Mouse (Mus musculus) forebrain, embryonic 11.5 days (tissue): Measurements from ENCODE around the gene Jmjd7. TPM values are rescaled to one million over a fixed set of nuclear protein-coding genes. Genes with fewer than 3 reads are reported as not detected.
A peak's percentile ranks its signal among the peaks of the same experiment; 100 is the strongest.

Experiments used
- ATAC-seq: fragments of 200-750 bp; cut with Nextera tagmentation; replicated peaks from 2 replicates; pipeline ENCODE4 v1.8.0; 2017; ENCODE audit warnings: moderate TSS enrichment; ENCODE audit not compliant: low FRiP score
- DNase-seq: peaks from one replicate; pipeline ENCODE4 v3.0.0-alpha.2; 2017; ENCODE audit warnings: low spot score
- H3K27ac ChIP-seq: fragments of 300-500 bp; sonication (generic); 2 replicates; pipeline ENCODE4 v1.5.1; 2014; ENCODE audit warnings: low read depth, low read length
- H3K27me3 ChIP-seq: fragments of 300-500 bp; sonication (generic); 2 replicates; pipeline ENCODE4 v1.6.1; 2014; ENCODE audit warnings: mild to moderate bottlenecking, low read length, mixed read lengths; ENCODE audit not compliant: control insufficient read depth, insufficient read depth
- H3K36me3 ChIP-seq: fragments of 300-500 bp; sonication (generic); 2 replicates; pipeline ENCODE4 v1.6.1; 2014; ENCODE audit warnings: mild to moderate bottlenecking, low read length, moderate library complexity, mixed read lengths; ENCODE audit not compliant: control insufficient read depth, insufficient read depth
- H3K4me1 ChIP-seq: fragments of 300-500 bp; sonication (generic); replicated peaks from 2 replicates; pipeline ENCODE4 v1.6.1; 2014; ENCODE audit warnings: low read length, mixed read lengths; ENCODE audit not compliant: control insufficient read depth, insufficient read depth
- H3K4me2 ChIP-seq: fragments of 300-500 bp; sonication (generic); 2 replicates; pipeline ENCODE4 v1.6.1; 2014; ENCODE audit warnings: low read depth, mild to moderate bottlenecking, low read length, moderate library complexity, mixed read lengths; ENCODE audit not compliant: severe bottlenecking
- H3K4me3 ChIP-seq: fragments of 300-500 bp; sonication (generic); 2 replicates; pipeline ENCODE4 v1.5.1; 2014; ENCODE audit warnings: low read depth, low read length
- H3K9ac ChIP-seq: fragments of 300-500 bp; sonication (generic); 2 replicates; pipeline ENCODE4 v1.6.1; 2014; ENCODE audit warnings: low read length
- H3K9me3 ChIP-seq: fragments of 300-500 bp; sonication (generic); 2 replicates; pipeline ENCODE4 v1.6.1; 2016; ENCODE audit warnings: low read length, mixed read lengths; ENCODE audit not compliant: control insufficient read depth
- WGBS: fragments of 180-500 bp; shearing (Covaris S2); extraction: QIAGEN DNeasy Blood & Tissue Kit; methylation state at CpG from one replicate; pipeline ENCODE4 v1.1.7; 2014; 5-methylcytosine and 5-hydroxymethylcytosine counted together
- polyA plus RNA-seq: library from polyadenylated mRNA; unstranded; fragments of >200 nt; fragmentation: Nextera tagmentation; extraction: Ambion mirVana; gene quantifications from 2 replicates; pipeline ENCODE4 v1.2.1, GENCODE M21; 2014

Gene Jmjd7
- polyA plus RNA-seq, 1 experiment from 2014 or later = 18.6 TPM

- H3K4me3 ChIP-seq = no peak overlapping the region
- ATAC-seq (no peak), DNase-seq (no peak)
- H3K27me3 ChIP-seq = no peaks in the 10 kb centered on the region
- H3K4me2 ChIP-seq = no peak overlapping the region
- no peaks in the 10 kb centered on the region for H3K9me3 ChIP-seq
- 78% methylated on average over 6 of the region's 6 CpGs for WGBS
- H3K4me1 ChIP-seq = 0 out of 2 replicates have a peak, but pooled peaks cover 2% of the 10 kb centered on the region
- no peak overlapping the region for H3K27ac ChIP-seq
- no peaks in the 10 kb centered on the region for H3K36me3 ChIP-seq
- H3K9ac ChIP-seq = no peak overlapping the region
Measured at GRCm38 (mm10) chr2:120060190-120060589, 32.9 kb downstream of the Jmjd7 start.

GRCm38 (mm10) chr2:120060651-120061050, 33.4 kb downstream of the Jmjd7 start:
- DNase-seq (no peak), ATAC-seq (no peak)
- Histone ChIP-seq H3K27ac (no peak overlapping the region), H3K9ac (no peak overlapping the region), H3K9me3 (no peaks in the 10 kb centered on the region), H3K36me3 (no peaks in the 10 kb centered on the region), H3K4me3 (no peak overlapping the region), H3K4me2 (no peak overlapping the region), H3K27me3 (no peaks in the 10 kb centered on the region), H3K4me1 (0 out of 2 replicates have a peak, but pooled peaks cover 2% of the 10 kb centered on the region)
- WGBS = 79% methylated on average over 9 of the region's 9 CpGs

GRCm38 (mm10) chr2:120062248-120062647, 35.0 kb downstream of the Jmjd7 start:
- no peaks in the 10 kb centered on the region for H3K36me3 ChIP-seq
- no peak for ATAC-seq
- no peak for DNase-seq
- no peaks in the 10 kb centered on the region for H3K9me3 ChIP-seq
- no peak overlapping the region for H3K9ac ChIP-seq
- no peak overlapping the region for H3K27ac ChIP-seq
- WGBS = 76% methylated on average over 8 of the region's 8 CpGs
- H3K4me3 ChIP-seq = no peak overlapping the region
- H3K4me1 ChIP-seq = no peaks in the 10 kb centered on the region
- no peaks in the 10 kb centered on the region for H3K27me3 ChIP-seq
- H3K4me2 ChIP-seq = no peak overlapping the region

- DNase-seq = no peak
- Histone ChIP-seq H3K36me3 (no peaks in the 10 kb centered on the region), H3K27ac (no peak overlapping the region), H3K4me1 (no peaks in the 10 kb centered on the region), H3K4me3 (no peak overlapping the region), H3K9me3 (no peaks in the 10 kb centered on the region), H3K9ac (no peak overlapping the region), H3K4me2 (no peak overlapping the region), H3K27me3 (no peaks in the 10 kb centered on the region)
- 83% methylated on average over 6 of the region's 6 CpGs for WGBS
- ATAC-seq = no peak
Measured at GRCm38 (mm10) chr2:120064639-120065038, 37.4 kb downstream of the Jmjd7 start.

GRCm38 (mm10) chr2:120065243-120065642, 38.0 kb downstream of the Jmjd7 start:
- Histone ChIP-seq H3K27ac (no peak overlapping the region), H3K36me3 (no peaks in the 10 kb centered on the region), H3K27me3 (no peaks in the 10 kb centered on the region), H3K9me3 (no peaks in the 10 kb centered on the region), H3K9ac (no peak overlapping the region), H3K4me2 (no peak overlapping the region), H3K4me1 (no peaks in the 10 kb centered on the region), H3K4me3 (no peak overlapping the region)
- 89% methylated on average over 10 of the region's 10 CpGs for WGBS
- DNase-seq (no peak), ATAC-seq (no peak)

- no peaks in the 10 kb centered on the region for H3K36me3 ChIP-seq
- H3K4me1 ChIP-seq = no peaks in the 10 kb centered on the region
- H3K27me3 ChIP-seq = no peaks in the 10 kb centered on the region
- no peak overlapping the region for H3K9ac ChIP-seq
- ATAC-seq = no peak
- no peak overlapping the region for H3K27ac ChIP-seq
- DNase-seq = no peak
- WGBS = 91% methylated on average over 3 of the region's 3 CpGs
- no peak overlapping the region for H3K4me2 ChIP-seq
- H3K9me3 ChIP-seq = no peaks in the 10 kb centered on the region
- no peak overlapping the region for H3K4me3 ChIP-seq
Measured at GRCm38 (mm10) chr2:120066224-120066623, 38.9 kb downstream of the Jmjd7 start.

GRCm38 (mm10) chr2:120068555-120069465, 41.5 kb downstream of the Jmjd7 start:
- 0 out of 2 replicates have a peak, but pooled peaks have one; percentile 27 for ATAC-seq
- H3K9me3 ChIP-seq = no peaks in the 10 kb centered on the region
- DNase-seq = peak; percentile 68
- H3K27ac ChIP-seq = no peak overlapping the region
- no peaks in the 10 kb centered on the region for H3K27me3 ChIP-seq
- no peaks in the 10 kb centered on the region for H3K4me1 ChIP-seq
- H3K4me3 ChIP-seq = no peak overlapping the region
- no peak overlapping the region for H3K4me2 ChIP-seq
- 37% methylated on average over 16 of the region's 16 CpGs for WGBS
- H3K9ac ChIP-seq = no peak overlapping the region
- H3K36me3 ChIP-seq = no peaks in the 10 kb centered on the region

- no peak overlapping the region for H3K27ac ChIP-seq
- H3K36me3 ChIP-seq = no peaks in the 10 kb centered on the region
- no peak overlapping the region for H3K4me3 ChIP-seq
- DNase-seq (no peak), ATAC-seq (no peak)
- no peaks in the 10 kb centered on the region for H3K9me3 ChIP-seq
- no peaks in the 10 kb centered on the region for H3K4me1 ChIP-seq
- H3K4me2 ChIP-seq = no peak overlapping the region
- H3K9ac ChIP-seq = no peak overlapping the region
- WGBS = 81% methylated on average over 8 of the region's 8 CpGs
- no peaks in the 10 kb centered on the region for H3K27me3 ChIP-seq
Measured at GRCm38 (mm10) chr2:120069466-120069990, 42.2 kb downstream of the Jmjd7 start.
